Mouse (Mus musculus) heart, embryonic 11.5 days (tissue): Measurements from ENCODE around the gene Lmo3. TPM values are rescaled to one million over a fixed set of nuclear protein-coding genes. Genes with fewer than 3 reads are reported as not detected.

Source experiments
- ATAC-seq: fragments of 200-750 bp; cut with Nextera tagmentation; replicated peaks from 2 replicates; pipeline ENCODE4 v1.8.0; 2017; ENCODE audit warnings: moderate library complexity; ENCODE audit not compliant: insufficient number of reproducible peaks, low FRiP score, low TSS enrichment
- H3K27ac ChIP-seq: fragments of 300-500 bp; sonication (generic); 2 replicates; pipeline ENCODE4 v1.5.1; 2014; ENCODE audit warnings: mild to moderate bottlenecking, low read depth, low read length
- H3K27me3 ChIP-seq: fragments of 300-500 bp; sonication (generic); 2 replicates; pipeline ENCODE4 v1.6.1; 2014; ENCODE audit warnings: mild to moderate bottlenecking, low read length, mixed read lengths; ENCODE audit not compliant: control insufficient read depth, insufficient read depth
- H3K36me3 ChIP-seq: fragments of 300-500 bp; sonication (generic); 2 replicates; pipeline ENCODE4 v1.6.1; 2014; ENCODE audit warnings: mild to moderate bottlenecking, low read length, moderate library complexity, mixed read lengths; ENCODE audit not compliant: control insufficient read depth, insufficient read depth
- H3K4me1 ChIP-seq: fragments of 300-500 bp; sonication (generic); 2 replicates; pipeline ENCODE4 v1.6.1; 2014; ENCODE audit warnings: low read length; ENCODE audit not compliant: control insufficient read depth, insufficient read depth
- H3K4me2 ChIP-seq: fragments of 300-500 bp; sonication (generic); 2 replicates; pipeline ENCODE4 v1.6.1; 2014; ENCODE audit warnings: mild to moderate bottlenecking, moderate library complexity
- H3K4me3 ChIP-seq: fragments of 300-500 bp; sonication (generic); 2 replicates; pipeline ENCODE4 v1.5.1; 2014; ENCODE audit warnings: low read depth, low read length
- H3K9ac ChIP-seq: fragments of 300-500 bp; sonication (generic); 2 replicates; pipeline ENCODE4 v1.6.1; 2014; ENCODE audit warnings: mild to moderate bottlenecking, low read depth, low read length, moderate library complexity
- H3K9me3 ChIP-seq: fragments of 300-500 bp; sonication (generic); replicated peaks from 2 replicates; pipeline ENCODE4 v1.6.1; 2016; ENCODE audit warnings: low read length; ENCODE audit not compliant: control insufficient read depth
- WGBS: fragments of 180-500 bp; shearing (Covaris S2); extraction: QIAGEN DNeasy Blood & Tissue Kit; methylation state at CpG from one replicate; pipeline ENCODE4 v1.1.7; 2014; ENCODE audit not compliant: insufficient replicate concordance; 5-methylcytosine and 5-hydroxymethylcytosine counted together
- polyA plus RNA-seq: library from polyadenylated mRNA; unstranded; fragments of >200 nt; fragmentation: Nextera tagmentation; extraction: Ambion mirVana; gene quantifications from 2 replicates; pipeline ENCODE4 v1.2.1, GENCODE M21; 2014

The Lmo3 gene
- polyA plus RNA-seq, 1 experiment from 2014 or later = 1.0 TPM

GRCm38 (mm10) chr6:138420536-138420891 lies 161.3 kb downstream of the Lmo3 start:
- H3K4me1 ChIP-seq = peaks cover 13% of the 10 kb centered on the region
- H3K36me3 ChIP-seq = no peaks in the 10 kb centered on the region
- H3K4me2 ChIP-seq = peak overlapping the region; percentile 84
- WGBS = 3% methylated on average over 3 of the region's 3 CpGs
- H3K27ac ChIP-seq = no peak overlapping the region
- no peaks in the 10 kb centered on the region for H3K27me3 ChIP-seq
- ATAC-seq = no peak
- peak overlapping the region; percentile 35; the same call in 1 of the 2 replicates for H3K4me3 ChIP-seq
- H3K9me3 ChIP-seq = no peaks in the 10 kb centered on the region
- no peak overlapping the region for H3K9ac ChIP-seq

GRCm38 (mm10) chr6:138419871-138420535 lies 161.8 kb downstream of the Lmo3 start:
- peak overlapping the region; percentile 84 for H3K4me2 ChIP-seq
- no peaks in the 10 kb centered on the region for H3K36me3 ChIP-seq
- H3K9ac ChIP-seq = no peak overlapping the region
- H3K4me1 ChIP-seq = peaks cover 13% of the 10 kb centered on the region
- no peak for ATAC-seq
- no peak overlapping the region for H3K27ac ChIP-seq
- no peaks in the 10 kb centered on the region for H3K9me3 ChIP-seq
- no peak overlapping the region for H3K4me3 ChIP-seq
- 50% methylated on average over 8 of the region's 8 CpGs for WGBS
- no peaks in the 10 kb centered on the region for H3K27me3 ChIP-seq

GRCm38 (mm10) chr6:138412075-138412474 lies 169.7 kb downstream of the Lmo3 start:
- 76% methylated on average over 3 of the region's 3 CpGs for WGBS
- no peaks in the 10 kb centered on the region for H3K4me1 ChIP-seq
- no peak overlapping the region for H3K27ac ChIP-seq
- no peak overlapping the region for H3K4me2 ChIP-seq
- ATAC-seq = no peak
- no peaks in the 10 kb centered on the region for H3K9me3 ChIP-seq
- no peaks in the 10 kb centered on the region for H3K36me3 ChIP-seq
- H3K27me3 ChIP-seq = no peaks in the 10 kb centered on the region
- H3K9ac ChIP-seq = no peak overlapping the region
- no peak overlapping the region for H3K4me3 ChIP-seq

- no peak overlapping the region for H3K4me3 ChIP-seq
- no peak overlapping the region for H3K4me2 ChIP-seq
- no peaks in the 10 kb centered on the region for H3K27me3 ChIP-seq
- no peaks in the 10 kb centered on the region for H3K9me3 ChIP-seq
- no peak overlapping the region for H3K9ac ChIP-seq
- 74% methylated on average over 6 of the region's 6 CpGs for WGBS
- ATAC-seq = no peak
- H3K27ac ChIP-seq = no peak overlapping the region
- no peaks in the 10 kb centered on the region for H3K36me3 ChIP-seq
- H3K4me1 ChIP-seq = no peaks in the 10 kb centered on the region
These were observed 179.7 kb downstream of the Lmo3 start for GRCm38 (mm10) chr6:138402031-138402430.

GRCm38 (mm10) chr6:138398836-138399235 lies 182.9 kb downstream of the Lmo3 start:
- H3K4me3 ChIP-seq = no peak overlapping the region
- H3K4me1 ChIP-seq = no peaks in the 10 kb centered on the region
- H3K9me3 ChIP-seq = no peaks in the 10 kb centered on the region
- H3K4me2 ChIP-seq = no peak overlapping the region
- 80% methylated on average over 1 of the region's 1 CpGs for WGBS
- H3K9ac ChIP-seq = no peak overlapping the region
- no peaks in the 10 kb centered on the region for H3K27me3 ChIP-seq
- no peaks in the 10 kb centered on the region for H3K36me3 ChIP-seq
- no peak for ATAC-seq
- H3K27ac ChIP-seq = no peak overlapping the region

GRCm38 (mm10) chr6:138391085-138391484 lies 190.7 kb downstream of the Lmo3 start:
- H3K4me2 ChIP-seq = no peak overlapping the region
- no peak overlapping the region for H3K9ac ChIP-seq
- no peaks in the 10 kb centered on the region for H3K9me3 ChIP-seq
- no peak overlapping the region for H3K4me3 ChIP-seq
- H3K4me1 ChIP-seq = no peaks in the 10 kb centered on the region
- H3K27ac ChIP-seq = no peak overlapping the region
- WGBS = 77% methylated on average over 5 of the region's 5 CpGs
- ATAC-seq = no peak
- H3K27me3 ChIP-seq = no peaks in the 10 kb centered on the region
- H3K36me3 ChIP-seq = no peaks in the 10 kb centered on the region

GRCm38 (mm10) chr6:138388168-138388936 lies 193.4 kb downstream of the Lmo3 start:
- WGBS = 69% methylated on average over 18 of the region's 18 CpGs

GRCm38 (mm10) chr6:138383208-138383607 lies 198.6 kb downstream of the Lmo3 start:
- no peak for ATAC-seq
- Histone ChIP-seq H3K4me1 (no peaks in the 10 kb centered on the region), H3K4me2 (no peak overlapping the region), H3K9me3 (no peaks in the 10 kb centered on the region), H3K9ac (no peak overlapping the region), H3K27me3 (no peaks in the 10 kb centered on the region), H3K27ac (no peak overlapping the region), H3K4me3 (no peak overlapping the region), H3K36me3 (no peaks in the 10 kb centered on the region)
- 85% methylated on average over 1 of the region's 1 CpGs for WGBS

More at GRCm38 (mm10) chr6:138388168-138388936, 193.4 kb downstream of the Lmo3 start:
- no peak for ATAC-seq
- Histone ChIP-seq H3K27me3 (no peaks in the 10 kb centered on the region), H3K4me1 (no peaks in the 10 kb centered on the region), H3K9ac (no peak overlapping the region), H3K36me3 (no peaks in the 10 kb centered on the region), H3K4me2 (no peak overlapping the region), H3K9me3 (no peaks in the 10 kb centered on the region), H3K4me3 (no peak overlapping the region), H3K27ac (no peak overlapping the region)
